Mouse (Mus musculus): ENCODE measurements around the gene Sp6.

- TF ChIP-seq CTCF (IDR thresholded peaks at IDR 0.05; ENCODE audit: low read depth): no peak
- TF ChIP-seq EP300 (IDR thresholded peaks at IDR 0.05; ENCODE audit: low read depth): no peak
These were observed 22.9 kb downstream of the Sp6 start for GRCm38 (mm10) chr11:97036141-97036540.
